ENCODE assay signal across 7 mouse cellular contexts in the genomic region with DNA sequence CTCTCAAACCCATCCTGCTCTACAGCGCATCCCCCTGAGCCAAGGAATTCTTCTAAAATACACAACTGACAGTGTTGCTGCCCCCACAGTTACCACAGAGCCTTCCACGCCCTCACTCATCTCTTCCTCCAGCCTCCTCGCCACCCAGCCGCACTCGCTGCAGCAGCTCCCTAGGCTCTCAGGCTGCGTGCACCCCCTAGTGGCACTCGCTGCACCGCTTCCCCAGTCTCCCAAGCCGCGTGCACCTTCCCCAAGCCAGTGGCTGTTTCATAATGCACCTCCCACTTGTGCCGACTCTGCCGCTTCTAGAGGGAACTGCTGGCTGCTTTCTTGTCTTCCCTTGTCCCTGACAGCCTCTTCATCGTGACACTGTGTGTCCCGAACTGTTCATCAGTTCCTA.
DNase-seq lines count a peak whose midpoint lies in the region; ATAC-seq and TF ChIP-seq lines count a peak whose summit lies in the region.

No protein-coding gene starts in this region.

- intact Hi-C loops in left cerebral cortex, adult 2 months (cut with DNase I): no loop called here

- peak overlapping the region; percentile 26 for H3K9ac ChIP-seq in hindbrain, embryonic 14.5 days

- H3K4me3 ChIP-seq in hindbrain, embryonic 14.5 days (replicated peaks; ENCODE audit: low read length): peak overlapping the region; percentile 34; the same call in 1 of the 2 replicates
- peak overlapping the region; percentile 13; the same call in 1 of the 2 replicates for H3K4me3 ChIP-seq in left cerebral cortex, adult 2 months

- WGBS in hindbrain, embryonic 14.5 days: under 1% methylated on average over 14 of the region's 14 CpGs

- no peaks in the 10 kb centered on the region for H3K36me3 ChIP-seq in hindbrain, embryonic 14.5 days (replicated peaks; ENCODE audit: control insufficient read depth, insufficient read depth)

- peak; percentile 53 to 65 for DNase-seq in cerebellum, postnatal 36 days
- DNase-seq in gastrocnemius, adult 18-20 months (ENCODE audit: low spot score): peak; percentile 62
- DNase-seq in hindbrain, embryonic 14.5 days (ENCODE audit: low spot score): peak; percentile 72
- DNase-seq in left cerebral cortex, adult 2 months (ENCODE audit: extremely low spot score in 1 of 2, low spot score in 2 of 2): peak; percentile 80 to 82
- peak; percentile 73 for DNase-seq in lung, postnatal 36 days
- peak; percentile 51 for DNase-seq in retina, postnatal 7 days (ENCODE audit: low read depth, low spot score)

- peak overlapping the region; percentile 49; the same call in 1 of the 2 replicates for H3K27ac ChIP-seq in hindbrain, embryonic 14.5 days
- H3K27ac ChIP-seq in left cerebral cortex, adult 2 months: peak overlapping the region; percentile 83

- peaks cover 17% of the 10 kb centered on the region for H3K4me1 ChIP-seq in hindbrain, embryonic 14.5 days (replicated peaks; ENCODE audit: control insufficient read depth, insufficient read depth, low read length)

- H3K4me2 ChIP-seq in hindbrain, embryonic 14.5 days (replicated peaks): peak overlapping the region; percentile 89

- TF ChIP-seq CTCF in left cerebral cortex, adult 2 months (IDR thresholded peaks at IDR 0.05): peak; percentile 82

- peaks cover 7% of the 10 kb centered on the region; the same call in 1 of the 2 replicates for H3K27me3 ChIP-seq in hindbrain, embryonic 14.5 days (ENCODE audit: control insufficient read depth, insufficient read depth, low read length)

- no peaks in the 10 kb centered on the region for H3K9me3 ChIP-seq in hindbrain, embryonic 14.5 days (ENCODE audit: control insufficient read depth, low read length)

- ATAC-seq in activated CD4-positive, CD25-positive, alpha-beta regulatory T cell, adult 4 months: peak; percentile 28
- peak; percentile 56 for ATAC-seq in hindbrain, embryonic 14.5 days (ENCODE audit: low FRiP score)

Comparison
In these comparisons a context has a peak if more than half of its experiments do, and no peak if none do; other contexts are left out.
1. Peak in every context shown above with its lines: DNase-seq, ATAC-seq, H3K4me3 ChIP-seq and H3K27ac ChIP-seq.